Mouse (Mus musculus) liver, embryonic 14.5 days (tissue): ENCODE data around the gene Poc1a. TPM values are rescaled to one million over a fixed set of nuclear protein-coding genes. Genes with fewer than 3 reads are reported as not detected.

Source experiments
- ATAC-seq: fragments of 200-750 bp; cut with Nextera tagmentation; 2 replicates; pipeline ENCODE4 v1.8.0; 2017; ENCODE audit warnings: moderate number of reproducible peaks, mild to moderate bottlenecking, moderate library complexity; ENCODE audit not compliant: insufficient read depth
- DNase-seq, 3 experiments: peaks; one replicate each; pipeline ENCODE4 v3.0.0-alpha.2; 2012 to 2013; ENCODE audit warnings: low read depth in 3 of 3, low spot score in 3 of 3
- H3K27ac ChIP-seq: fragments of 300-500 bp; sonication (generic); 2 replicates; pipeline ENCODE4 v1.5.1; 2014; ENCODE audit warnings: moderate library complexity, mild to moderate bottlenecking, control low read depth, inconsistent platforms
- H3K27me3 ChIP-seq: fragments of 300-500 bp; sonication (generic); 2 replicates; pipeline ENCODE4 v1.6.1; 2014; ENCODE audit warnings: mild to moderate bottlenecking, low read length, moderate library complexity; ENCODE audit not compliant: control insufficient read depth, insufficient read depth
- H3K36me3 ChIP-seq: fragments of 300-500 bp; sonication (generic); replicated peaks from 2 replicates; pipeline ENCODE4 v1.6.1; 2014; ENCODE audit warnings: low read depth; ENCODE audit not compliant: control insufficient read depth, insufficient read depth
- H3K4me1 ChIP-seq, 2 experiments: fragments of 200-500 bp in 1 of 2; fragments of 300-500 bp in 1 of 2; sonication (generic) in 1 of 2; replicated peaks; 2 replicates each; pipeline ENCODE4 v1.6.1; 2012 to 2014; ENCODE audit warnings: antibody characterized with exemption in 1 of 2, inconsistent platforms in 1 of 2, low read length in 1 of 2; ENCODE audit not compliant: control insufficient read depth in 2 of 2, insufficient read depth in 2 of 2
- H3K4me2 ChIP-seq: fragments of 300-500 bp; sonication (generic); 2 replicates; pipeline ENCODE4 v1.6.1; 2014; ENCODE audit warnings: low read depth, mild to moderate bottlenecking, control low read depth, moderate library complexity
- H3K4me3 ChIP-seq, 2 experiments: fragments of 200-500 bp in 1 of 2; fragments of 300-500 bp in 1 of 2; sonication (generic) in 1 of 2; 2 replicates each; pipeline ENCODE4 v1.5.1; 2012 to 2014; ENCODE audit warnings: low read depth in 2 of 2, low read length in 2 of 2, mild to moderate bottlenecking in 2 of 2, control low read depth in 1 of 2, inconsistent platforms in 1 of 2, moderate library complexity in 1 of 2; ENCODE audit not compliant: insufficient read depth in 1 of 2
- H3K9ac ChIP-seq: fragments of 300-500 bp; sonication (generic); replicated peaks from 2 replicates; pipeline ENCODE4 v1.6.1; 2014; ENCODE audit warnings: mild to moderate bottlenecking, control low read depth, moderate library complexity
- H3K9me3 ChIP-seq: fragments of 300-500 bp; sonication (generic); 2 replicates; pipeline ENCODE4 v1.6.1; 2016; ENCODE audit warnings: low read length, mixed read lengths; ENCODE audit not compliant: control insufficient read depth
- CTCF ChIP-seq: IDR thresholded peaks from 2 replicates; pipeline ENCODE4 v1.5.1; 2016; ENCODE audit warnings: antibody characterized with exemption, low read depth, control low read depth
- EP300 ChIP-seq: IDR thresholded peaks from 2 replicates; pipeline ENCODE4 v1.6.1; 2016; ENCODE audit warnings: antibody characterized with exemption, low read depth
- WGBS: fragments of 180-500 bp; shearing (Covaris S2); extraction: QIAGEN DNeasy Blood & Tissue Kit; methylation state at CpG from one replicate; pipeline ENCODE4 v1.1.7; 2014; ENCODE audit not compliant: insufficient replicate concordance; 5-methylcytosine and 5-hydroxymethylcytosine counted together
- polyA plus RNA-seq, 2 experiments: library from polyadenylated mRNA; depleted of rRNA in 1 of 2; stranded (reverse) in 1 of 2; unstranded in 1 of 2; fragments of >200 nt; fragmentation: Nextera tagmentation in 1 of 2; extraction: Ambion mirVana in 1 of 2; gene quantifications; 2 replicates each; pipeline versions ENCODE4 v1.2.1 to v1.2.3; 2012 to 2014

Poc1a gene
- polyA plus RNA-seq, 2 experiments, result 17.8 to 21.4 TPM

- H3K9me3 ChIP-seq, result no peaks in the 10 kb centered on the region
- H3K9ac ChIP-seq, result no peak overlapping the region
- 0 out of 4 replicates have a peak, but pooled peaks cover 0 to 2% of the 10 kb centered on the region in 2 experiments for H3K4me1 ChIP-seq
- no peak for DNase-seq
- no peaks in the 10 kb centered on the region for H3K36me3 ChIP-seq
- no peak for ATAC-seq
- TF ChIP-seq CTCF, result no peak
- TF ChIP-seq EP300, result no peak
- WGBS, result 75% methylated on average over 6 of the region's 6 CpGs
- no peak overlapping the region for H3K4me2 ChIP-seq
- H3K4me3 ChIP-seq, result no peak overlapping the region
- H3K27ac ChIP-seq, result no peak overlapping the region
- H3K27me3 ChIP-seq, result no peaks in the 10 kb centered on the region
Measured at GRCm38 (mm10) chr9:106339173-106339558, 58.3 kb downstream of the Poc1a start.

DNA sequence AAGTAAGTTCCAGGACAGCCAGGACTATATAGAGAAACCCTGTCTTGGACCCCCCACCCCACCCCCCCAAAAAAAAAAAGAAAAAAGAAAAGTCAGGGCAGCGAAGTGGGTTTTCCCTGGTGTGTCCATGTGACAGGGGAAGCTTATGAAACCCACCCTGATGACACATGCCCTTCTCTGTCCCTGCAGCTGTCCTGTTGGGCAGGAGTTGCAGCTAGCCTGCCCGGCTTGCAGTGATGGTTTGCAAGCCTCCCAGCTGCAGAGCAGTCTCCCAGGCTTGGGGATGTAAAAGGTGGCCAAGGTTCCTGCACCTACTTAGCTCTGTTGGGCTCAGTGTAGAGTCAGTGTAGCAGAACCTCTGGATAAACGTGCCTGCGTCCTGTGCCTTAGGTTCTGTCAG lies 58.9 kb downstream of the Poc1a start:
- WGBS, result 74% methylated on average over 4 of the region's 4 CpGs
- no peaks in the 10 kb centered on the region for H3K9me3 ChIP-seq
- H3K4me1 ChIP-seq, result 0 out of 4 replicates have a peak, but pooled peaks cover 0 to 2% of the 10 kb centered on the region in 2 experiments
- ATAC-seq, result no peak
- no peaks in the 10 kb centered on the region for H3K36me3 ChIP-seq
- H3K9ac ChIP-seq, result no peak overlapping the region
- H3K4me3 ChIP-seq, result no peak overlapping the region
- no peak for DNase-seq
- H3K4me2 ChIP-seq, result no peak overlapping the region
- H3K27ac ChIP-seq, result no peak overlapping the region
- TF ChIP-seq CTCF (no peak), EP300 (no peak)
- no peaks in the 10 kb centered on the region for H3K27me3 ChIP-seq

DNA sequence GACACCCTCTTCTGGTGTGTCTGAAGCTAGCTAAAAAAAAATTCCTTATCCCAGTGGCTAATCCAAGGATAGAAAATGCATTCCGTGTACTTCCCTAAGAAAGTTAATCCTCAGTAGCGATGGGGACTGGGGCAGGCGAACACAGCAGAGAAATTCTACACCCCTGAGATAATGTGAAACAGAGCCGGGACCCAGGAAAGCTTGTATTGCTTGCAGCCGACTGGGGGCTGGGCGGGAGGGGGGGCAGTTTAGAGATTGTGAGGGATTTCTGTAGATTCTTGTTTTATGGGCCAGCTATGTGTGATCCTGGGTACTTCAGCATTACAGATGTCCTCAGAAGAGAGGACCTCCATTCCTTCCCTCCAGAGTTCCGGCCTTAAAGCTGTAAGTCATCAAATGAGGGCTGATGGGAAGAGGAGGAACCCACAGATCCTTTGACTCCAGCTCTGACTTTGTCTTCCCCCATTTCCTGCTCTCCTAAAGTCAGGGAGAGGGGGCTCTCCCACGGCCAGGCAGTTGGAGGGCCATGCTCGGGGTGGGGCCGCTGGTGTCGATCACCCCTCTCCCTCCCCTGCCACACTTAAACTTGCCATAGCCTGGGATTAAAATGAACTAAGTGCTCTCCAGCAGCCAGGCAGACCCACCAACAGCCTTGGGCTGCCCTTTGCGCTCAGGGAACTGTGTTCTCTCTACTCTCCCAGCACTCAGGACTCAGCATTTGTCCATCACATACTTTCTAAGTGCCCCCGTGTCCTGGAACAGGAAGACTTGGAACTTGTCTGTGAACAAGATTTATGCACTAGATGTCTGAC lies 59.8 kb downstream of the Poc1a start:
- no peak overlapping the region for H3K9ac ChIP-seq
- WGBS, result 63% methylated on average over 13 of the region's 13 CpGs

GRCm38 (mm10) chr9:106341313-106341686 lies 60.4 kb downstream of the Poc1a start:
- Histone ChIP-seq H3K9me3 (no peaks in the 10 kb centered on the region), H3K36me3 (no peaks in the 10 kb centered on the region), H3K27me3 (no peaks in the 10 kb centered on the region), H3K4me2 (no peak overlapping the region), H3K4me1 (0 out of 4 replicates have a peak, but pooled peaks cover 0 to 2% of the 10 kb centered on the region in 2 experiments), H3K9ac (no peak overlapping the region), H3K27ac (no peak overlapping the region), H3K4me3 (no peak overlapping the region)
- 57% methylated on average over 3 of the region's 3 CpGs for WGBS
- TF ChIP-seq CTCF, result no peak
- no peak for TF ChIP-seq EP300
- ATAC-seq (no peak), DNase-seq (no peak)

More for the DNA sequence above, 59.8 kb downstream of the Poc1a start:
- H3K9me3 ChIP-seq, result no peaks in the 10 kb centered on the region
- no peaks in the 10 kb centered on the region for H3K27me3 ChIP-seq
- no peak overlapping the region for H3K4me3 ChIP-seq
- ATAC-seq (no peak), DNase-seq (no peak)
- no peak overlapping the region for H3K27ac ChIP-seq
- 0 out of 4 replicates have a peak, but pooled peaks cover 0 to 2% of the 10 kb centered on the region in 2 experiments for H3K4me1 ChIP-seq
- no peaks in the 10 kb centered on the region for H3K36me3 ChIP-seq
- H3K4me2 ChIP-seq, result no peak overlapping the region
- no peak for TF ChIP-seq CTCF
- no peak for TF ChIP-seq EP300

DNA sequence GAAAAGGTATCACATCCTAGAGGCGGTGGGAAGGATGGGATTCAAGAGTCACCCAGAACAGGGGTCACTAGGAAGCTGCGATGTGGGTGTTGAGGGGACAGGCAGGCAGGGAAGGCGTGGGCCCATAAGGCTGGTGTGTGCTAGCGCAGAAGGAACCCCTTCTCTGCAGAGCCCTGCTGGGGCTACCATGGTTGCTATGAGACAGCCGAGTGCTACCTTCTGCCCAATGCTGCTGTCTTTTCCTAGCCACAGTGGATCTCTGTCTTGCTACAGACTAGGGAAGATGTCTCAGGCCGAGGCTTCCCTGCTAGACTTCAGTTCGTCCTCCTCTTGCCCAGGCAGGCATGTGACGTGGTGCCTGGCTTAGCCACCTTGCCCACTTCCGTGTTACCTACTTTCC lies 61.7 kb downstream of the Poc1a start:
- no peak overlapping the region for H3K9ac ChIP-seq
- 0 out of 4 replicates have a peak, but pooled peaks cover 0 to 2% of the 10 kb centered on the region in 2 experiments for H3K4me1 ChIP-seq
- H3K4me3 ChIP-seq, result no peak overlapping the region
- no peaks in the 10 kb centered on the region for H3K36me3 ChIP-seq
- no peak overlapping the region for H3K27ac ChIP-seq
- H3K27me3 ChIP-seq, result no peaks in the 10 kb centered on the region
- TF ChIP-seq EP300, result no peak
- TF ChIP-seq CTCF, result no peak
- H3K4me2 ChIP-seq, result no peak overlapping the region
- DNase-seq (no peak), ATAC-seq (no peak)
- no peaks in the 10 kb centered on the region for H3K9me3 ChIP-seq
- 77% methylated on average over 9 of the region's 9 CpGs for WGBS
